Mouse (Mus musculus): Measurements from ENCODE around the gene Adcy7. TPM values are rescaled to one million over a fixed set of nuclear protein-coding genes. Genes with fewer than 3 reads are reported as not detected.

Gene Adcy7
- polyA plus RNA-seq, 1 experiment from 2014 or later, result 5.2 TPM

GRCm38 (mm10) chr8:88258024-88258423, 14.2 kb upstream of the Adcy7 start:
- no peak for DNase-seq (ENCODE audit: low spot score)
- Histone ChIP-seq H3K27ac (replicated peaks) (no peak overlapping the region), H3K27me3 (ENCODE audit: control insufficient read depth, insufficient read depth, low read length) (no peaks in the 10 kb centered on the region), H3K4me1 (replicated peaks; ENCODE audit: control insufficient read depth, insufficient read depth) (no peaks in the 10 kb centered on the region), H3K4me3 (ENCODE audit: low read depth, low read length) (no peak overlapping the region), H3K9ac (ENCODE audit: low read length) (no peak overlapping the region), H3K36me3 (ENCODE audit: control insufficient read depth, insufficient read depth, low read length) (0 out of 2 replicates have a peak, but pooled peaks cover 3% of the 10 kb centered on the region), H3K4me2 (replicated peaks; ENCODE audit: low read depth) (no peak overlapping the region), H3K9me3 (ENCODE audit: control insufficient read depth, low read length) (no peaks in the 10 kb centered on the region)
- ATAC-seq (ENCODE audit: low FRiP score, low TSS enrichment), result no peak
- TF ChIP-seq EP300 (optimal IDR thresholded peaks at IDR 0.05) (no peak), CTCF (IDR thresholded peaks at IDR 0.05; ENCODE audit: low read depth) (no peak)
- WGBS, result 44% methylated on average over 6 of the region's 6 CpGs

GRCm38 (mm10) chr8:88258544-88258943, 13.7 kb upstream of the Adcy7 start:
- no peak overlapping the region for H3K9ac ChIP-seq (ENCODE audit: low read length)
- no peaks in the 10 kb centered on the region for H3K9me3 ChIP-seq (ENCODE audit: control insufficient read depth, low read length)
- H3K27ac ChIP-seq (replicated peaks), result no peak overlapping the region
- H3K4me3 ChIP-seq (ENCODE audit: low read depth, low read length), result no peak overlapping the region
- no peak overlapping the region for H3K4me2 ChIP-seq (replicated peaks; ENCODE audit: low read depth)
- no peaks in the 10 kb centered on the region; the same call in 1 of the 2 replicates for H3K4me1 ChIP-seq (replicated peaks; ENCODE audit: control insufficient read depth, insufficient read depth)
- no peaks in the 10 kb centered on the region for H3K27me3 ChIP-seq (ENCODE audit: control insufficient read depth, insufficient read depth, low read length)
- WGBS, result 75% methylated on average over 11 of the region's 11 CpGs
- DNase-seq (ENCODE audit: low spot score), result no peak
- no peak for ATAC-seq (ENCODE audit: low FRiP score, low TSS enrichment)
- 0 out of 2 replicates have a peak, but pooled peaks cover 3% of the 10 kb centered on the region for H3K36me3 ChIP-seq (ENCODE audit: control insufficient read depth, insufficient read depth, low read length)
- TF ChIP-seq CTCF (IDR thresholded peaks at IDR 0.05; ENCODE audit: low read depth) (no peak), EP300 (optimal IDR thresholded peaks at IDR 0.05) (no peak)

DNA sequence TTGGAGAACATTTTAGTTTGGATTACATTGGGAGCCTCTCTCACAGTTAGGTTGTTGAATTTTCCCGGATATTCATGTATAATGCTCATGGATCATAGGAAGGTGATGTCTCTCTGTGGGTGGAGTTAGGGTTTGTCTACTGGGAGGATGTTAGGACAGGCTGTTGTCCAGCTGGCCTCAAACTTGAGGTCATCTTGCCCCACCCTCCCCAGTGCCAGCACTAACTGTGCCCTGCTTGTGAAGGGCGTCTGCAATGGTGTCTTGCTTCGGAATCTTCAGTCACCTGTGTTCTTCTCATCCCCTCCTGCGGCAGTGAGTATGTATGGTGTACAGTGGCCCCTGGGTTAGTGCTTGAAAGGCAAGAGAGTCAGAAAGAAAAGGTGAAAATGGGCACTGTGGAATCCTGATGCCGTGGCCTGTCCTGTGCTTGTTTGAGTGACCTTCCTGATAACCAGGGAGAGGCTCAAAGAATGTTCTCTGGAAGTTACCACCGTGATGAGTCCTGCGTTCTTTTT, 11.7 kb upstream of the Adcy7 start:
- no peak for DNase-seq (ENCODE audit: low spot score)
- WGBS, result 87% methylated on average over 7 of the region's 7 CpGs

DNA sequence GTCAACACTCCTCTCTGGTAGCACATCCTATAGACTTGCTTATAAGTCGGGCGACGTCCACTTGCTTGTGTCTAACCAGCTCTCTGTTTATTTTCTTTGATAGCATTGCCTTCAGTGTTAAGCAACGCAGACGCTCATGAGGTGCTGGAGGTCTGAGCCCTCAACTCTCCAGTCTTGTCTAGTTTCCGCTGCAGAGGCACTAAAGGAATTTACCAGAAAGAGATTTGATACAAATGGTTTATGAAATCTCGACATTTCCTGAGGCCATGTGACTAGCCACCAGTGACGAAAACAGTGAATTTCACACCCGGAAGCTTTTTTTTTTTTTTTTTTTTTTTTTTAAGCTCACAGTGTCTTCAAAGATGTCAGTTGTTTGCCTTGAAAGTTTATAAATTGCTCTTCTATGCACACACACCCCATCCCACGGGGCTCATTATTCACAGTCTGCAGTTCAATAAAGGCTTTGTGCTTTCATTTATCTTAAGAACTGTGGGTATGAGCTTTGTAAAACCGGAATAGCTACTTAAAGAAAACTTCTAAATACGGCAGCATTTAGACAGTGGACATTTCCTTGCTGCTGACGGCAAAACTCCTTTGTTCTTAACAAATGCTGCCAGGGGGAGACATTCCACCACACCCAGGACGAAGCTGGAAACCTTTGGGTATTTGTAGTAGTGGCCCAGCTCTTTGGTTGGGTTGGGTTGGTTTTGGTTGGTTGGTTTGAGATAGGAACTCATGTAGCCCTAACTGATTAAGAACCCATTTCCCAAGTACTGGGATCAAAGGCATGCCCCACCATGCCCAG, 9.2 kb upstream of the Adcy7 start:
- DNase-seq (ENCODE audit: low spot score) (no peak), ATAC-seq (ENCODE audit: low FRiP score, low TSS enrichment) (peak; percentile 53)
- Histone ChIP-seq H3K36me3 (ENCODE audit: control insufficient read depth, insufficient read depth, low read length) (no peaks in the 10 kb centered on the region), H3K4me3 (ENCODE audit: low read depth, low read length) (no peak overlapping the region), H3K27ac (replicated peaks) (peak overlapping the region; percentile 71), H3K9ac (ENCODE audit: low read length) (0 out of 2 replicates have a peak overlapping the region, but pooled peaks have one; percentile 23), H3K9me3 (ENCODE audit: control insufficient read depth, low read length) (no peaks in the 10 kb centered on the region), H3K4me2 (replicated peaks; ENCODE audit: low read depth) (peak overlapping the region; percentile 29; the same call in 1 of the 2 replicates), H3K4me1 (replicated peaks; ENCODE audit: control insufficient read depth, insufficient read depth) (no peaks in the 10 kb centered on the region; the same call in 1 of the 2 replicates), H3K27me3 (ENCODE audit: control insufficient read depth, insufficient read depth, low read length) (no peaks in the 10 kb centered on the region)
- TF ChIP-seq EP300 (optimal IDR thresholded peaks at IDR 0.05), result no peak
- TF ChIP-seq CTCF (IDR thresholded peaks at IDR 0.05; ENCODE audit: low read depth), result peak; percentile 33; the same call in 1 of the 2 replicates
- WGBS, result 13% methylated on average over 14 of the region's 14 CpGs

More for the DNA sequence above, 11.7 kb upstream of the Adcy7 start:
- no peaks in the 10 kb centered on the region for H3K9me3 ChIP-seq (ENCODE audit: control insufficient read depth, low read length)
- no peak overlapping the region for H3K9ac ChIP-seq (ENCODE audit: low read length)
- TF ChIP-seq CTCF (IDR thresholded peaks at IDR 0.05; ENCODE audit: low read depth) (no peak), EP300 (optimal IDR thresholded peaks at IDR 0.05) (no peak)
- H3K27ac ChIP-seq (replicated peaks), result no peak overlapping the region
- no peak overlapping the region for H3K4me3 ChIP-seq (ENCODE audit: low read depth, low read length)
- H3K36me3 ChIP-seq (ENCODE audit: control insufficient read depth, insufficient read depth, low read length), result no peaks in the 10 kb centered on the region
- no peaks in the 10 kb centered on the region; the same call in 1 of the 2 replicates for H3K4me1 ChIP-seq (replicated peaks; ENCODE audit: control insufficient read depth, insufficient read depth)
- H3K4me2 ChIP-seq (replicated peaks; ENCODE audit: low read depth), result no peak overlapping the region
- no peak for ATAC-seq (ENCODE audit: low FRiP score, low TSS enrichment)
- no peaks in the 10 kb centered on the region for H3K27me3 ChIP-seq (ENCODE audit: control insufficient read depth, insufficient read depth, low read length)

DNA sequence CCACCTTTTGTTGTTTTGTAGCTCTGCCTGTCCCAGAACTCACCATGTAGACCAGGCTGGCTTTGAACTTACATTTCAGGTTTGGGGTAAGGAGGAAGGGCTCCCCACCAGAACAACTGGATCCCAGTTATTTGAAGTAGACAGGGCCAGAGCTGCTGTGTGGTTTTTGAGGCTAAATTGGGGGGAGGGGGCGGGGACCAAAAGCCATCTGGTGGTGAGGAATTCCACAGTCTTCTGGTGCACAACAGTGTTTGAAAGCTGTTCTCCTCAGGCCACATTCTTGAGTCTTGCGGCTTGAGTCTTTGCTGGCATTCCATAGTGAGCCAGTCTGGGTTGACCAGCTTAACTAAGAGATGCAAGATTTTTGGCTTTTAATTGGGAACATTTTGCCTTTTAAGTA, 6.7 kb upstream of the Adcy7 start:
- no peak for DNase-seq (ENCODE audit: low spot score)
- no peak for ATAC-seq (ENCODE audit: low FRiP score, low TSS enrichment)
- no peak overlapping the region for H3K27ac ChIP-seq (replicated peaks)
- H3K36me3 ChIP-seq (ENCODE audit: control insufficient read depth, insufficient read depth, low read length), result no peaks in the 10 kb centered on the region
- no peak for TF ChIP-seq CTCF (IDR thresholded peaks at IDR 0.05; ENCODE audit: low read depth)
- TF ChIP-seq EP300 (optimal IDR thresholded peaks at IDR 0.05), result no peak
- H3K4me3 ChIP-seq (ENCODE audit: low read depth, low read length), result no peak overlapping the region
- no peaks in the 10 kb centered on the region; the same call in 1 of the 2 replicates for H3K4me1 ChIP-seq (replicated peaks; ENCODE audit: control insufficient read depth, insufficient read depth)
- H3K9me3 ChIP-seq (ENCODE audit: control insufficient read depth, low read length), result no peaks in the 10 kb centered on the region
- no peak overlapping the region for H3K4me2 ChIP-seq (replicated peaks; ENCODE audit: low read depth)
- WGBS, result 19% methylated on average over 2 of the region's 2 CpGs
- no peaks in the 10 kb centered on the region for H3K27me3 ChIP-seq (ENCODE audit: control insufficient read depth, insufficient read depth, low read length)
- no peak overlapping the region for H3K9ac ChIP-seq (ENCODE audit: low read length)

Measured in stomach, postnatal 0 days (tissue).